23 mouse cellular contexts compared by ENCODE assay signal in genomic region chr2:179265436-179265835, GRCm38 (mm10).
DNase-seq lines count a peak whose midpoint lies in the region; ATAC-seq and TF ChIP-seq lines count a peak whose summit lies in the region.
"Had no signal": no experiment of that assay in that cellular context is flagged by ENCODE, and none has a peak within 500 bp of the region (broad histone marks: within the 10 kb centered on the region; RNA-seq: fewer than 3 reads in every experiment).

No protein-coding gene starts in this region.

- H3K4me2 ChIP-seq in forebrain, embryonic 16.5 days (ENCODE audit: low read length) = no peak overlapping the region
- no peak overlapping the region for H3K4me2 ChIP-seq in forebrain, embryonic 15.5 days (replicated peaks)
- H3K4me2 ChIP-seq: embryonic facial prominence, embryonic 13.5 days; hindbrain, embryonic 12.5 days had no signal

- DNase-seq in cerebellum, postnatal 10 days = peak; percentile 53 to 70
- peak; percentile 77 for DNase-seq in brain, embryonic 14.5 days (ENCODE audit: low read depth)
- DNase-seq in thymus, adult 18-20 months = no peak
- DNase-seq: adrenal gland, postnatal 10 days; B cell, adult 2 months; cerebellum, adult 2 months; cerebellum, postnatal 36 days; gastrocnemius, adult 2 months; gastrocnemius, postnatal 25 days; heart, postnatal 10 days; heart, postnatal 4 days had no signal

- no peak overlapping the region for H3K27ac ChIP-seq in forebrain, embryonic 16.5 days (ENCODE audit: low read length)
- no peak overlapping the region for H3K27ac ChIP-seq in forebrain, embryonic 15.5 days (replicated peaks)
- H3K27ac ChIP-seq: embryonic facial prominence, embryonic 13.5 days; gastrocnemius, adult 2 months; hindbrain, embryonic 12.5 days had no signal

- H3K4me3 ChIP-seq in forebrain, embryonic 16.5 days (replicated peaks; ENCODE audit: low read length) = no peak overlapping the region
- H3K4me3 ChIP-seq in forebrain, embryonic 15.5 days = no peak overlapping the region
- peak overlapping the region; percentile 17 for H3K4me3 ChIP-seq in megakaryocyte, embryonic 14.5 days (replicated peaks)
- H3K4me3 ChIP-seq: embryonic facial prominence, embryonic 13.5 days; gastrocnemius, adult 2 months; hindbrain, embryonic 12.5 days had no signal

- H3K9me3 ChIP-seq in forebrain, embryonic 16.5 days (ENCODE audit: control insufficient read depth, low read length) = no peaks in the 10 kb centered on the region
- H3K9me3 ChIP-seq in forebrain, embryonic 15.5 days = no peaks in the 10 kb centered on the region
- H3K9me3 ChIP-seq in megakaryocyte, embryonic 14.5 days = peaks cover 57% of the 10 kb centered on the region
- H3K9me3 ChIP-seq: hindbrain, embryonic 12.5 days had no signal

- TF ChIP-seq POLR2A in brain, embryonic 14.5 days (IDR thresholded peaks at IDR 0.05; ENCODE audit: borderline replicate concordance, extremely low read depth, insufficient read depth, insufficient read length, poor library complexity, severe bottlenecking) = no peak

- H3K36me3 ChIP-seq in forebrain, embryonic 16.5 days (ENCODE audit: control insufficient read depth, insufficient read depth) = no peaks in the 10 kb centered on the region
- H3K36me3 ChIP-seq in forebrain, embryonic 15.5 days = no peaks in the 10 kb centered on the region
- no peaks in the 10 kb centered on the region for H3K36me3 ChIP-seq in megakaryocyte, embryonic 14.5 days (replicated peaks; ENCODE audit: low read length)
- H3K36me3 ChIP-seq: embryonic facial prominence, embryonic 13.5 days; G1E; hindbrain, embryonic 12.5 days had no signal

- no peak for ATAC-seq in cerebellum, adult (ENCODE audit: insufficient number of reproducible peaks, low FRiP score, low TSS enrichment)
- peak; percentile 67 for ATAC-seq in forebrain, embryonic 16.5 days
- no peak for ATAC-seq in forebrain, embryonic 15.5 days (replicated peaks)
- ATAC-seq in megakaryocyte, adult 5-6 weeks (ENCODE audit: poor library complexity, severe bottlenecking) = no peak
- ATAC-seq: CD4-positive, CD25-positive, alpha-beta regulatory T cell, adult 4 months; hindbrain, embryonic 16.5 days; inflammation-experienced regulatory T-cells, adult 6 months; intestine, postnatal 0 days had no signal

- no peaks in the 10 kb centered on the region for H3K27me3 ChIP-seq in forebrain, embryonic 16.5 days (replicated peaks; ENCODE audit: control insufficient read depth, insufficient read depth, low read length)
- H3K27me3 ChIP-seq in forebrain, embryonic 15.5 days = no peaks in the 10 kb centered on the region
- no peaks in the 10 kb centered on the region for H3K27me3 ChIP-seq in megakaryocyte, embryonic 14.5 days (replicated peaks)
- H3K27me3 ChIP-seq: hindbrain, embryonic 12.5 days had no signal

- no peak overlapping the region for H3K9ac ChIP-seq in forebrain, embryonic 16.5 days (replicated peaks; ENCODE audit: low read depth, low read length)
- no peak overlapping the region for H3K9ac ChIP-seq in forebrain, embryonic 15.5 days (replicated peaks)
- H3K9ac ChIP-seq: embryonic facial prominence, embryonic 13.5 days; hindbrain, embryonic 12.5 days had no signal

- whole genome bisulfite sequencing in forebrain, embryonic 16.5 days = 30% methylated on average over 5 of the region's 5 CpGs
- WGBS in forebrain, embryonic 15.5 days = 25% methylated on average over 5 of the region's 5 CpGs

- H3K4me1 ChIP-seq in forebrain, embryonic 16.5 days (replicated peaks; ENCODE audit: control insufficient read depth, insufficient read depth, low read length) = peaks cover 11% of the 10 kb centered on the region
- peaks cover 13% of the 10 kb centered on the region for H3K4me1 ChIP-seq in forebrain, embryonic 15.5 days
- H3K4me1 ChIP-seq in megakaryocyte, embryonic 14.5 days = no peaks in the 10 kb centered on the region
- H3K4me1 ChIP-seq: embryonic facial prominence, embryonic 13.5 days; hindbrain, embryonic 12.5 days had no signal

- TF ChIP-seq CTCF in brain, embryonic 14.5 days (IDR thresholded peaks at IDR 0.05; ENCODE audit: borderline replicate concordance, extremely low read depth, insufficient read depth, insufficient read length) = no peak

Comparison
In these comparisons a context has a peak if more than half of its experiments do, and no peak if none do; other contexts are left out.
1. DNase-seq: peak in cerebellum, postnatal 10 days (2 of 2) and brain, embryonic 14.5 days (single experiment); none in thymus, adult 18-20 months (0 of 2).